Mouse (Mus musculus) thymus, postnatal 0 days (tissue): ENCODE measurements around the gene Taf1c. TPM values are rescaled to one million over a fixed set of nuclear protein-coding genes. Genes with fewer than 3 reads are reported as not detected.
A peak's percentile ranks its signal among the peaks of the same experiment; 100 is the strongest.

Experiments used
- DNase-seq: peaks from one replicate; pipeline ENCODE4 v3.0.0-alpha.2; 2015; ENCODE audit warnings: low spot score
- polyA plus RNA-seq: library from polyadenylated mRNA; unstranded; fragments of >200 nt; fragmentation: Nextera tagmentation; extraction: Ambion mirVana; gene quantifications from 2 replicates; pipeline ENCODE4 v1.2.1, GENCODE M21; 2015

Gene Taf1c
- 29.5 and 29.8 TPM in 2 replicates for polyA plus RNA-seq

DNA sequence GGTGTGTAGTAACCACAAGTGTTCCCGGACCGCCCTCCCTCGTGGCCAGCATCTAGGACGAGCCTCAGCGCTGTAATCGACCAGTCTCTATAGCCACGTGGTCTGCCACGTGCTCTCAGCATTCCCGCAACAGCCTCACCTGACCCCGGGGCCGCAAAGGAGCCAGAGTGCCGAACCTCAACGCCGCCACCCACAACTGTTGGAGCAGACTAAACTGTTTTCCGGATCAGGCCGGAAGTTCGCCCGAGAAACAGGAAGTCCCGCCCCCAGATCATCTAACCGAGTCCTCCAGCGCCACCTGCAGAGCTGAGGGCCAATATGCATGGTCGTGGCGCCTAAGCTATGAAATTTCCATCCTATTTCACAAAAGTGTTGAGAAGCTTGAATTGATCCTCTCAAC is at the start of gene Taf1c:
TSS of gene Taf1c (minus strand) at position 227 of the 400 bp plus-strand sequence.
- DNase-seq = peak; percentile 95

DNA sequence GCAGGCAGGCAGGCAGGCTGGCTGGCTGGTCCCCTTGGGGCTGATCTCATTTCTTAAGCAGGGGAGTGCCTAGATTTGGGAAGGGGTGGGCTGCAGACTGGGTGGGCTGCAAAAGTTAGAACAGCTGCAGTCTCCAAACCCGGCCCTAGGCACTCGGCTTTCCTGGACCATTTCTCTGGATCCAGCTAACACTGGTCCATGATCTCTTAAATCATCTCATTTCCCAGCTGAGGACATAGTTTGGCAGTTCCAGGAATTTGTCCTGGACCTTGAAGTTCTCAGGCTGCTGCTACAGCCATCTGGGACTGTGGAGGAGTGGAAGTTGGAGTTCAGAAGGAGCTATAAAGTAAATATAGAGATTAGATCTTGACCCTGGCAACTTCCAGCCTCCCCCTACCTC is 46.3 kb upstream of the Taf1c start:
- DNase-seq = no peak

DNA sequence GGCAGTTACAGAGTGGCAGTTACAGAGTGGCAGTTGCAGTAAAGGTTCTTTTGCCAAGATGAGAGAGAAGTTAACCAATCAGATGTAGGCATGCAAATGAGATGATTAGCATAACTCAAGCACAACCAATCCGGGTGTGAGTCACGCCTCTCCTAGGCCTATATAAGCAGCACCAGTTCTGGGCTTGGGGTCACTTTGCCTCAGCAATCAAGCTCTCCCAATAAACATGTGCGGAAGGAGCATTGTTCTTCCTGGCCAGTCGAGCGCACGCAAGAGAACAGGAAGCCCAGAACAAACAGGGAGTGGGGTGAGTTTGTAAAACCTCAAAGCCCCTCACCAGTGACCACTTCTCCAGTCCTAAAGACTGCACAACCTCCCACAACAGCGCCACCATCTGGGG is 41.8 kb upstream of the Taf1c start:
- no peak for DNase-seq

DNA sequence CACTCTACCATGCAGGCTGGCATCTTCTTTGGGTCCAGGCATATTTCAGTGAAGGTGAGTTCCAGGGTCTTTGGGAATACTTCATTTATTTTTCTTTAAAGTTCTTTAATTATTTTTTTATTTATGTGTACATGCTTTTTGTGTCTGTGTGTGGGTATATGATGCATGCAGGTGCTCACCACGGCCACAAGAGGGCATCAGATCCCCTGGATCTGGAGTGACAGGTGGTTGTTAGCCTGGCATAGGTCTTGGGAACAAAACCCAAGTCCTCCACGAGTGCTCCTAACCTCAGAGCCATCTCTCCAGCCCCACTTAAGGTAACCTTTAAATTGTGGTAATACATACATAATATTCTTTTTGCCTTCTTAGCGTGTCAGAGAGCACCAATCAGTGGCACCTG is 41.2 kb upstream of the Taf1c start:
- DNase-seq = no peak

DNA sequence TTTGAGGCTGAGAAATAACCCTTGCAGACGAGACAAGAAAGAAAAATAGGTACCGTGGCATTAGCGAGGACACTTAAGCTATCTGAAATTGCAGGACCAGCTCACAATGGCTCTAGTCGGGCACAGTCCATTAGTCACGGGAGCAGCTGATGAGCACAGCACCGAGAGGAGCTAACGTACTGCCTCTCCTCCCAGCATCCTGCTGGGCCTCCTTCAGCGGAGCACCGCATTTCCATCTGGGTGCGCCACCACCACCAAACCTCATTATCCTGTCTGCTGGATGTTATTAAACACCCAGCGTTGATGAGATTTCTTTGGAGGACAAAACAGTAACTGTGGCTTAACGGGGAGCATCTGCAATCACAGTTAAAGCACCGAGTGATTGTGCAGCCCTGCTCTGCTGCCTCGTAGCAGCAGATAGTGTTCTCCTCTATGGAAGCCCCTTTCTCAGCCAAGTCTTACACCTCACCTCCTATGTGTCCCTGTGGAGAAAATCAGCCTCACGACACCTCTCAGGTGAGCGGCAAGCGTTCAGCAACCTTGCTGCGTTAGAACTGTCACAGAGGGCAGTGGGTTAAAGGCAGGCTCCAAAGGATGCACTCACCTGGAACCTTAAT is 40.1 kb upstream of the Taf1c start:
- DNase-seq = no peak

DNA sequence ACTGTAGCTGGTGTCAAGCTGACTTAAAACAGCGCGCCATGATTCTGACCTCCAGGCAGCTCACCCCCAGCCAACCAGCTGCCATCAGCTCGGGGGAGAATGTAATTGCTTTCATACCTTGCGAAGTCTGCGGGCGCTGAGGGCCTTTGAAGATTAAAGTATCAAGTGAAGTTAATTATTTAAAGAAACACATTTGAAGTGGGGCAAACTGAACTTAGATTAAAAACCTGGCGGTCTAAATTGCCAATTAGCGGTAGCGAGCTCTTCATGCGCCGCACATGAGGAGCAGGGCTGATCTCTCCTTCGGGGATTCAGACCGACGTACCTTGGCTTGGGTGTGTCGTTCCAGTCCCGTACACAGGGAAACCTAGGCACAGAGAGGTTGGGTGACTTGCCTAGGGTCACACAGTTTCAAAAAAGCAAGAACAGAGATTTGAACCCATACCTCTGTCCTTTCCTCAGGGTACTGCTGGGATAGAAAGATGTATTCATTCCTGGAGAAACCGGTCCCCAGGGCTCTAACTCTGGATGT is 39.5 kb upstream of the Taf1c start:
- no peak for DNase-seq

DNA sequence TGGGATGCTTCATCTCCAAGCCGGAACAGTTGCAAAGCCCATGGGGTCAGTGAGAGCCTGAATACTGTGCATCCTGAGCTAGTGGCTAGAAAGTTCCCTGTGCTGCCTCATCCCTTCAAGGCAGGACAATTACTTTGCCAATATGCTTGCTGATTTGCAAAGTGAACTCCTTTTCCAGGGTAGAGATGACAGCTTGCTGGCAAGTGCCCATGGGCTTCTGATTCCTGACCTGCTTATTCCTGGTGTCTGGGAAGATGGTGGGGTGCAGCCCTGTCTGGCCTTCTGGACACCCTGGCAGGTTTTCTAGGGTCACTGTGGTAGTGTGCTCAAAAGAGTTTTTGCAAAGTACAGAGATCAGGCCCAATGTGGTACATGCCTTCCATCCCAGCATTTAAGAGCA is 37.9 kb upstream of the Taf1c start:
- no peak for DNase-seq

DNA sequence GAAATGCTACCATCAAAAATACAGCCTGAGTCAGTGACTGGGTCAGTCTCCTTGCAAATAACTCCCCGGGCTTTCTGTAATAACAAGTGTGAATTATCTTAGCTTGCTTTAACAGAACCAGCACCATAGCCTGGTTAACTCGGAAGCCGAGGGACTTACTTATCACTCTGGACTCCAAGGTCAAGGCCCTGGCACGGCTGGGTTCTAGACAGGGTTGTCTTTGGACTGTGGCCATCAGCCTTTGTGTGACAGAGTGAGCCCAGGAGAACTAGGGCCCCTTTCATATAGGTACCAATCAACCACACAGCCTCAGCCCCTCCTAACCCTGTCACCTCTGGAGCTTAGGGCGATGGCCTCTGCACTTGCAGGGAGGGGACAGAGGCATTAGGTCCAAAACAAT is 36.0 kb upstream of the Taf1c start:
- DNase-seq = no peak

DNA sequence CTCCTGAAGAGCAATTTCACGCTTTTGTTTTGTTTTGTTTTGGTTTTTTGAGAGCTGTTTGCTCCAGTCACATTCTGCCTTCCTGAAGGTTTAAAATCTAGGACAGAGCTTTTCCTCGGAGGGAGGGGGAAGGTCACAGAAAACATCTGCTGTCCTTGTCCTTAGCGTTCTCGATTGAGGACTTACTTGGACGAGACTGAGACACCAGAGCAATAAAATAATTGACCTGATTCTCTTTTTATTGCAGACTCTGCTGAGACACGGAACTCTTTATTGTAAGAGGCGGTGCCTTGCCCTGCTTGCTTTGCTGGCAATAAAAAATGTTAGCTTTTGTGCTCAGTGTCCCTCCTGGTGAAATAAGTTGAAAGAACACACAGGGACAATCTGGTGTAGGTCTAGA is 34.8 kb upstream of the Taf1c start:
- DNase-seq = no peak

DNA sequence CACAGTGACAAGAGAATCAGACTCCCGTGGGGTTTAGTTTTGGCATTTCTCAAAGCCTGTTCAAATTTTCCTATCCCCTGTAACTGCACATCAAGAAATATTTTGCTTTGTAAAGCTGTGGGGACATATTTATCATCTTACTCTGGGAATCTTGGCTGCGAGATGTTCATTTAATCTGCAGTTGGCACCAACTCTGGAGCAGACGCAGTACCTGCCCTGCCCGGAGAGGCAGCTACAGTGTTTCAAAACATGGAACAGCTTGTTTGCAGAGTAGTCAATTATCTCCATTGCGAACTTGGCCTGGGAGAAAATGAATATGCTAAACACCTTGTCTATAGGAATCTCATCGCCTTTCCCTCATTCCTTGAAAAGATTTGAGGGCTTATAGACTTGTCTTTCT is 33.2 kb upstream of the Taf1c start:
- DNase-seq = no peak

DNA sequence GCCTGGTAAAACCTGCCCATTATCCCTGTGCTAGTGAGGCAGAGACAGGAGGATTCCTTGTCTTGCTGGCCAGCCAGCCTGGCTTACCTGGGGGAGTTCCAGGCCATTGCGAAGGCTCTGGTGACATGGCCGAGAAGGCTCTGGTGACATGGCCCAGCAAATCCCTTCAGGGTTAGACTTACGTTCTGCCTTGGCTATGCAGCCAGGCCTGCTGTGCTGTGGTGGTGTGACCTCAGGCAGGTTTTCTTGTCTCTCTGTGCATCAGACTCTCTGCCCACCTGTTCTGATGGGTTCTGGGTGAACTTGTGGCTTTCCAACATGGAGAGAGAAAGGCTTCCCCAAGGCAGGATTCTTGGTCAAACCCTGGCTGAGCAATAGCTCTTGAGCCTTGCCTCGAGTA is 32.4 kb upstream of the Taf1c start:
- DNase-seq = no peak

DNA sequence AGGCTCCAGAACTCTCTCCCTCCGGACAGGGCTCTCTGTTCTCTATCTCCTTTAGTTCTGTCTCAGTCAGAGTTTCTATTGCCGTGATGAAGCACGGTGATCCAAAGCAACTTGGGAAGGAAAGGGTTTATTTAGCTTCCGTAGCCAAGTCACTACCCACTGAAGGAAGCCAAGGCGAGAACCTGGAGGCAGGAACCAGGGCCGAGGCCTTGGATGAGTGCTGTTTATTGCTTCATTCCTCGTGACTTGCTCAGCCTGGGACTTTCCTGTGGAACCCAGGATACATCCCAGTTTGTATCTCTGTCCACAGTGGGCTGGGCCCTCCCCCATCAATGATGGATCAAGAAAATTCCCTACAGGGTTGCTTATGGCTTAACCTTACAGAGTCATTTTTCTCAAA is 31.7 kb upstream of the Taf1c start:
- no peak for DNase-seq

DNA sequence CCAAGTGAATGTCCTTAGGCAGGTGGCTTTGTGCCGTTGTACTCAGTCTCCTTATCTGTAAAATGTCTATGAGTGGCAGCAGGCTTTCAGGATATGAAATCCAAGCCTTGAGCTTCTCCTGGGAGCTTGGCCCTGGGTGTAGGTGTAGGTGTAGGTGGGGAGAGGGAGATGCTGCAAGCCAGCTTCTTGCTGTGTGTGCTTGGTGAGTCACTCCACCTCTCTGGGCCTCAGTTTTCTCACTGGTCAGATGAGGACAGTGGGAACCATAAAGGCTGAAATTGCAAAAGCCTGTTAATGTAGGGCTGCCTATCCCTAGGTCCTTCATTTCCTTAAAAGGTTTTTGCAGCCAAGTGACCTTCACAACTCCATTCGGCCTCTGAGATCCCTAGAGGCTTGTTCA is 30.9 kb upstream of the Taf1c start:
- no peak for DNase-seq

DNA sequence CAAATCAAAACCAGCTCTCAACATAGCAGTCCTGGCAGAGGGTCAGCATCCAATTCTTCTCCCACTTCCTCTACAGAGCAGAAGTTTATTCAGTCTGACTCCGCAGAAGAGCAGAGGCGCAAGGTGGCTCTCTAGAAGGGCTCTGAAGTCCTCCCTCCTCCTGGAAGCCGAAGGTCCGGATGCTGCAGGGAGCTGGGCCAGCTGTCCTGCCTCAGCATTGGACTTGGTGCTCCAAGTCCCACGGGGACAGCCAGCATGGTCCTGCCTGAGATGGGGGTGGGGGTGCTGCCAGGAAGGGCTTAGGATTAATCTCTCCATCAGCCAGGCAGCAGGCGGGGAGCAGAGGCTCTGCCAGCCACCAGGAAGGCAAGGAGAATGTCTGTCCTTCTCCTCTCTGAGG is 30.4 kb upstream of the Taf1c start, which contains the start of gene Kcng4:
TSS of gene Kcng4 (minus strand) at position 303 of the 400 bp plus-strand sequence.
- DNase-seq = no peak

DNA sequence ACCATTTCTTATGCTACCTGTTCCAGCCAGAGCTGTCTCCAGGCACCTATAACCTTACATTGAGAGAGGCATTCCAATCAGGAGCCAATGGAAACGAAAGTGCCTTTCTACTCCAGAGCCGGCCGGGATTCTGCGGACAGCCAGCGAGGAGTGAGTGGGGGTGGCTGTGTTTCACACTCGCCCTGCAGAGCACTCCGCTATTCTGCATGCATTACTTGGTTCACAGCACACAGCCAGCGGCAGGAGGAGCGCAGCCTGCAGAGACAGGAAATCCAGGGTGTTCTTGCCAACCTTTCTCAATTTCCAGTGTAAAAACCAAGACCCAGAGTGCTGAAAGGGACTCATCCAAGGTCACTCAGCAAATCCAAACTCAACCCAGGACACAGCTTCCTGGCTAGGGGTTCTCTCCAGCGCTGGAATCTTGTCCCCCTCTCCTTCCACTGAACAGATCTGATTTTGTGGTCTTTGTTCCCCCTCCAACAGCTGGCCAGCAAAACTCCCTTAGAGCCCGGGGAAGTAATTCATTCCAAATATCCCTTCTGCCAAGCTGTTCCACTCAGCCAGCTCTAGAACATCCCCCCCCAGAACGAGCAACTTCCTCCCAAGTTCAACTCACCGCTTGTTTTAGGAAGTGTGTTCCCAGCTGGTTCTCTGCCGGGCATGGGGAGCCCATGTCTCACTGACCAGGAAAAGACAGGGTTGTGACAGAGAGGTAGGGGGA is 29.8 kb upstream of the Taf1c start:
- DNase-seq = no peak

DNA sequence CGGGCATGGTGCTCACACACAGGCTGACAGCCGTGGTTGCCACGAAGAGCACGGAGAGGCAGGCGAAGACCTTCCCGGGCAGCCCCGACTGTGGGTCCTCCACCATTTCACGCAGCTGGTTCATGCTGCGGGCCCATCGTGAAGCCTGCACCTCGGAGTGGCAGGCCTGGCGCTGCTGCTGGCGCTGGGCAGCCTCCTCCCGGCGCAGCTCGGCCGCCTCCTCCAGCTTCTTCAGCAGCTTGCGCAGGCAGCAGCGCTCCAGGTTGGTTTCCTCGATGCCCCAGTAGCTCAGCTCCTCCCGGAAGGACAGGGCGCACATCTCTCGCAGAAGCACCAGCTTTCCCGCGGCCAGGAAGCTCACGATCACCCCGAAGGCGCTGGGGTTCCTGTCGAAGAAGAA is 27.9 kb upstream of the Taf1c start:
- no peak for DNase-seq

DNA sequence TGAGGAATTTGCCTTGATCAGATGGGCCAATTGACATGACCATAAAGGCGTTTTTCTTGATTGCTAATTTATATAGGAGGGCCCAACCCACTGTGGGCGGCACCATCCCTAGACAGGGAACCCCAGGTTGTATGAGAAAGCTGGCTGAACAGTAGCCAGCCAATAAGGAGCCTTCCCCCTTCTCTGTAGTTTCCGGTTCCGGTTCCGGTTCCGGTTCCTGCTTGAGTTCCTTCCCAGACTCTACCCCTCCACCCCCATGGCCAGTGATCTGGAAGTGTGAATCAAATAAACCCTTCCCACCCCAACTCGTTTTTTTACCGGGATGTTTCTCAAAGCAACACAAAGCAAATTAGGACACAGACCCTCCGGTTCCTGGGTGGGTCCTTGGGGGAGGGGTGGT is 27.2 kb upstream of the Taf1c start:
- no peak for DNase-seq

DNA sequence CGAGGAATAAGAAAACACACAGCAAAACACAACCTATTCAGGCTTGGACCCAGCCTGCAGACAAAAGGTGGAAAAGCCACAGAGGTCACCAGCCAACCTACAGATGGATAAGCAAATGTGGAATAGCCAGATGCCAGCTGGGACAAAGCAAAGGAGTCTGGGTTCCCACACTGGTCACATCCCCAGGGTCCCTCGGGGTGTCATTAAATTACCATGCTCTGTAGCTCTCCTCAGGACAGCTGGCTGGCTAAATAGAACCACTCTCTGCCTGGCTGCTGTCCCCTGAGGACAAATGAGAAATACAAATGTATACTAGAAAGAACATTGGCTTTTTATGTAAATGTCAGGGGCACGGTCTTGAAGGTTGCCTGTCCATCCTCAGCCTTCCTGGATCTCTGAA is 25.8 kb upstream of the Taf1c start:
- DNase-seq = no peak

DNA sequence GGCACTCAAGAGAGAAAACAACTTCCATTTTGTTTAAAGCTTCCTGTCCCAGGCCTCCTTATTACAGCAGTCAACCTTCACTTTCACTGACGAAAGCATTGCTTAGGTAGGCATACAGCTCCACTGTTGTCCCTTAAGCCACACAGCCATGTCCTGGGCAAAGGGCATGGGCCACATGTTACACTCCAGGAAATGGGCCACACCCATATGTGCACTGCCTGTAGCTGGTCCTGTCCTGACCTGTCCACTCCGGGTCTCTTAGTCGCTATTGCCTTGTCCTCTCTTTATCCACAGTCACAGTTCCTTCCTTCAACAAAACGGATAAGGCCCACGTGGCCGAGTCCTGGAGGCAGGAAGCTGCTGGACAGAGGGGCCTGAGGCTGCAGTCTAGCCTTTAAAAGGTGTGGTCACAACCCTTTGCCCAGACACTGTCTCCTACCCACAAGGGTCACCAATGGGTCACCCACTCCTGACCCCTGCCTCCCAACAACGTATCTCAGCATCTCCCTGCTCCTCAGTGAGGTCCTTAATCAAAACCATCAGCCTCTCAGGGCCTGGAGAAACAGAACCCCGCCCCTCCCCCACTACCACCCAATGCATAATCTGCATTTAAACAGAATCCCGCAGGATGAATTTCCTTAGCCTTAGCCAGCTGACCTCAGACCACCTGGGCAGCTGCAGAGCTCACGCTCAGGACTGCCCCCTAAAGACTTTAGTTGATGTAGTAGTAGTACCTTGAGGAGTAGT is 22.8 kb upstream of the Taf1c start:
- no peak for DNase-seq

DNA sequence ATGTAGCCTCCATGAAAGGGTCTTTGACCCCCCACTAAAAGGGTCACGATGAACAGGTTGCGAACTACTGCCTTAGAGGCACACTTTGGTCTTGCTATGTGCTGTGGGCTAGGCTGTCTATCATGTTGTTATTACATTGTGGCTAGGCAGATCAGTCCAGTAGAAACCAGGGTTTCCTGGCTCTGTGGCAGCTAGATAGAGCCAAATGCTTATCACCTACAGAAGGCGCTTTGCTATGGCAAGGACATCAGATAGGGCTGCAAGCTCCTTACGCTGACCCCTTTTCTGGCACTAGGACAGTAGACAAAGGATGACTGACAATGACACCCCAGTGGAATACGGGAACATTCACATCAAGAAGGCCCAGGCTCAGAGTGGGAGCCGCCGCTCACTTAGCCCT is 22.2 kb upstream of the Taf1c start:
- DNase-seq = no peak

DNA sequence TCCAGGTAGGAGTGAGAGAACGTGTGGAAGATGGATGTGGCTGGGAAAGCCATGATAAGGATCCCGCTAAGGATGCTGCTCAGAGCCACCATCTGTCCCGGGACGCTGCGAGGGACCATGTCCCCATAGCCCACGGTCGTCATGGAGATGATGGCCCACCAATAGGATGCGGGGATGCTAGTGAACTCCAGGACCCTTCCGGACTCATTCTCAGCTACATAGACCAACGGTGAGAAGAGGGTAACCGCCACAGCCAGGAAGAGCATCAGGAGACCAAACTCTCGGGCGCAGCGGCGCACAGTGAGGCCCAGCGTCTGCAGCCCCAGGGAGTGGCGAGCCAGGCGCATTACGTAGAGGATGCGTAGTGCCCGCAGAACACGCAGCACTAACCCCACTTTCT is 20.8 kb upstream of the Taf1c start:
- no peak for DNase-seq

DNA sequence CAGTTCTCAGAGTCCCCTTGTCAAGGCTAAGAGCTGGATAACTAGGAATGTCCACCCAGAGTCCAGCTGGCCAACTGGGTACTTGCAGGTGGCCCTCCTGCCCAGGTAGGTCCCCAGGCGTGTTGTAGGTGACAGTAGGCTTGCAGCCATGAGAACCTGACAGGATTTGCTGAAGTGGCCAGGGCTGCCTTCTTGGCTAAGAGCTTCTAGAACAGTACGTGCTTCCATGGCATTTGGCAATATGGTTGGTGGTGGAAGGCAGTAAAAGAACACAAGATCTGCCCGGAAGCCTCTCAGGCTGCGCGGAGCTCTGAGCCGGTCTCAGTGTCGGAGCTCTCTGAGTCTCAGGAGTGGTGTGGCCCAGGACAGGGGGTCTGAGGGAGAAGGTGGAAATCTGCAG is 19.9 kb upstream of the Taf1c start:
- DNase-seq = no peak
